Mouse (Mus musculus) gastrocnemius, postnatal 4 days (tissue): ENCODE results near the gene Olfr606. TPM values are rescaled to one million over a fixed set of nuclear protein-coding genes. Genes with fewer than 3 reads are reported as not detected.
"Not testable (repeated sequence)": the region's sequence is repeated elsewhere in the genome, so short reads cannot be mapped to it uniquely, and the experiment has no call there.

Experiments used
- DNase-seq, 2 experiments: peaks; one replicate each; pipeline ENCODE4 v3.0.0; 2021 to 2022; ENCODE audit warnings: low spot score in 2 of 2, mixed read lengths in 2 of 2
- long read RNA-seq, 2 experiments: library from polyadenylated mRNA; stranded (forward); transcript quantifications; one replicate each; pipeline ENCODE4 v2.0.0; 2021
- microRNA-seq: library from miRNA; unstranded; fragments of <30 nt; microRNA quantifications from one replicate; pipeline ENCODE4 v1.2.0, GENCODE M21; 2021
- total RNA-seq, 2 experiments: library from RNA; stranded (reverse); gene quantifications; 2 replicates each; pipeline ENCODE4 v1.2.3; 2021

The Olfr606 gene
- not detected for total RNA-seq
- long read RNA-seq, experiment 1: 0 reads
- long read RNA-seq, experiment 2: 0 reads

DNA sequence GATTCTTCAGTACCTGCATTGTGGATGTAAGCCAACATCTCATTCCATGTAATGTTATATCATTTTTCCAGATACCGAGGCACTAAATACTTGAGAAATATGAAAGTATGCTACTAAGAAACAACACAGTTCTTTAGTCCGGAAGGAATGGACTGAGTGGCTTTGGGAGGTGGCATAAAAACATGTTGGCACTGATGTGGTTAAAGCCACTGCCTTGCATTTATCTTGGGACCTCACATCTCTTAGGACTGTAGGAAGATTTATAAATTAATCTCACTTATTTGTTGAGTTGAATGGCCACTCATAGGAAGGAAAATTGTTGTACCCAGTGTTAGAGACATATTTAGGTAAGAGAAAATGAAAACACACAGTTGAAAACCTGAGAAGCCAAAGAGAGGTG is at the start of gene Olfr606:
Gene Olfr606, plus strand, starts transcription at position 301 of the 400 bp plus-strand sequence.
- DNase-seq: no peak

DNA sequence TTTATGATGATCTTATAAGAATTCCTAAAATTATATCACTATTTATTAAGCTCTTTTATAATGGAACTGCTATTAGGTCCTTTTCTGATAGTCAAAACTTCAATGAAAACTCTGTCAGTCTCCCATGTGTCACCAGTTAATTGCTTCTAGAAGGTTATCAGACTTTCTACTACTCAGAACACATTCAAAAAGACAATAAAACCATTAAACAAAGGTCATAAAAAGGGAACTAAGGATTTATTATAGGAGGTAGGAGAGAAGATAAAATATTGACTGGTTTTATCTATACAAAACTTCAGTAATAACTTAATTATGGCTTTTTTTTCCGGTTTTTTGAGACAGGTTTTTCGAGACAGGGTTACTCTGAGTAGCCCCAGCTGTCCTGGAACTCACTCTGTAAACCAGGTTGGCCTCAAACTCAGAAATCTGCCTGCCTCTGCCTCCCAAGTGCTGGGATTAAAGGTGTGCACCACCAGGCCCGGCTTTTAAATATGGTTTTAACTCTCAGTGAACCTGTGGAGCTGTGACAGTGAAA is 42.3 kb upstream of the Olfr606 start:
- DNase-seq: not testable (repeated sequence)

DNA sequence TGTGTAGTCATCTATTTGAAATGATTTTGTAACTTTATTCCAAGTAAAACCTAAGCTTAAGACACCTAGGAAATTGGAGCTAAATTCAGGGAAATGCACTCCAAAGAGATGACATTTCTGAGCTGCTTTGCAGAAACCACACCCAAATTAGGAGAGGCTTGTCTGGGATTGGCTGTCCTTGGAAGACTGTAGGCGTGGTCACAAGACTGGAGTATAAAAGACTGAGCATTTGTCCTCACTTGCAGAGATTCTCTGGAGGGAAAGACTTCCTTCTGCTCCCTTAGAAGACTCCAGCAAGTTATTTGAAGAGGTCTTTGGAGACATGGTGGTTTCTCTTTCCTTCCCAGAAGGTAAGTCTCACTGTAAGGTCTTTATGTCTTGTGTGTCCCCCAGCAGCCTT is 34.1 kb upstream of the Olfr606 start, which contains the start of gene Usp17lc:
Gene Usp17lc, plus strand, starts transcription at position 301 of the 400 bp plus-strand sequence.
- DNase-seq: not testable (repeated sequence)

GRCm38 (mm10) chr7:103445339-103445738 is 3.5 kb upstream of the Olfr606 start, which contains the start of gene Olfr605:
TSS of gene Olfr605 (minus strand) at chr7:103445439.
- DNase-seq: no peak

DNA sequence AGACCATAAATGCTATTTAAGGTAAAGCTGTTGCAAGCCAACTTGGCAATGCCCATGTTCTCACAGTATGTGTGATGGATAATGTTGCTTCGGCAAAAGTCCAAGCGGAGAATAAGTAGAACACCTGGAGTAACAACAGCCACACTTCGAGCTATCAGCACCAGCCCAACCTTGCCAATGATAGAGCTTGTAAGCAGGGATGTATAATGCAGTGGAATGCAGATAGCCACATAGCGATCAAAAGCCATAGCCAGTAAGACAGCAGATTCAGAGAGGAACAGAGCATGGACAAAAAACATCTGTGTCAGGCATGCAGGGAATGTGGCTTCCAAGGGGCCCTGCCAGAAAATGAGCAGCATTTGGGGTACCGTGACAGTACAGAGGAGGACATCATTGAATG is 11.7 kb downstream of the Olfr606 start:
- DNase-seq: no peak

DNA sequence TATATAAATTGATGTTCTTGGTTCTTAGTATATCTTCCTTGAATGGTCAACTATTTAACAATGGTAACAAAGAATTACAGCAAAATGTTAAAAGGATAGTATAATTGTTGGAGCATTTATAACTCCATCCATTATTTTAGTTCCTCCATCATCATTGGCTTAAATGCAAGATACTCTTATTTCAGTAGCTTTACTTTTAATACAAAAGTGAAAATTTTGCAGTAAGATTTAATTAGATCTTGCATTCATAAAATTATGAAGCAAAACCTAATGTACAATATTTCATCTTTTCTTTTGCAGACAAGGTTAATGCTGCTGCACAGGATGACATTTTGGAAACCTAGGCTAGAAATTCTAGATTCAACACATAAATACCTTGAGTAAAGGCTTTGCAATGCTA is 20.7 kb downstream of the Olfr606 start, which contains the start of gene Olfr608:
Gene Olfr608, plus strand, starts transcription at position 301 of the 400 bp plus-strand sequence.
- DNase-seq: no peak

GRCm38 (mm10) chr7:103477106-103477505 is 28.3 kb downstream of the Olfr606 start:
- DNase-seq: not testable (repeated sequence)

GRCm38 (mm10) chr7:103497962-103498361 is 49.1 kb downstream of the Olfr606 start, which contains the start of gene Olfr609:
TSS of gene Olfr609 (minus strand) at chr7:103498062.
- DNase-seq: no peak

Small RNAs within 50 kb of the gene (microRNA-seq; reads per million reads assigned to microRNA genes)
- not detected for gene Gm25774

Other genes with a start within 250 kb of the Olfr606 start
- gene Olfr593, start 237.2 kb upstream of the Olfr606 start, total RNA-seq: not detected
- not detected for gene Olfr594, start 232.1 kb upstream of the Olfr606 start, total RNA-seq
- not detected for gene Usp17ld, start 196.5 kb upstream of the Olfr606 start, total RNA-seq
- gene Olfr596, start 143.4 kb upstream of the Olfr606 start, total RNA-seq: not detected
- gene Olfr597, start 132.7 kb upstream of the Olfr606 start, total RNA-seq: not detected
- gene Olfr598, start 125.5 kb upstream of the Olfr606 start, total RNA-seq: not detected
- not detected for gene Olfr599, start 113.1 kb upstream of the Olfr606 start, total RNA-seq
- not detected for gene Olfr600, start 99.4 kb upstream of the Olfr606 start, total RNA-seq
- not detected for gene Olfr601, start 86.4 kb upstream of the Olfr606 start, total RNA-seq
- not detected for gene Olfr603, start 62.9 kb upstream of the Olfr606 start, total RNA-seq
- not detected for gene Usp17lc, start 34.0 kb upstream of the Olfr606 start, total RNA-seq
- not detected for gene Olfr605, start 3.6 kb upstream of the Olfr606 start, total RNA-seq
- not detected for gene Olfr607, start 15.1 kb downstream of the Olfr606 start, total RNA-seq
- not detected for gene Olfr608, start 20.8 kb downstream of the Olfr606 start, total RNA-seq
- gene Olfr609, start 49.0 kb downstream of the Olfr606 start, total RNA-seq: not detected
- not detected for gene Olfr610, start 63.1 kb downstream of the Olfr606 start, total RNA-seq
- not detected for gene Olfr611, start 71.8 kb downstream of the Olfr606 start, total RNA-seq
- not detected for gene Olfr612, start 93.7 kb downstream of the Olfr606 start, total RNA-seq
- not detected for gene Olfr613, start 99.0 kb downstream of the Olfr606 start, total RNA-seq
- gene Olfr615, start 107.0 kb downstream of the Olfr606 start, total RNA-seq: not detected
- gene Olfr616, start 120.1 kb downstream of the Olfr606 start, total RNA-seq: not detected
- not detected for gene Olfr617, start 124.0 kb downstream of the Olfr606 start, total RNA-seq
- gene Olfr618, start 141.1 kb downstream of the Olfr606 start, total RNA-seq: not detected
- gene Olfr619, start 151.5 kb downstream of the Olfr606 start, total RNA-seq: not detected
- gene Olfr620, start 163.5 kb downstream of the Olfr606 start, total RNA-seq: not detected
- gene Olfr622, start 193.7 kb downstream of the Olfr606 start, total RNA-seq: not detected
- not detected for gene Olfr623, start 214.7 kb downstream of the Olfr606 start, total RNA-seq
- not detected for gene Olfr624, start 222.1 kb downstream of the Olfr606 start, total RNA-seq
- not detected for gene Olfr625-ps1, start 233.7 kb downstream of the Olfr606 start, total RNA-seq